Mouse (Mus musculus) forebrain, postnatal 0 days (tissue): ENCODE data around the gene Ugt1a7c. TPM values are rescaled to one million over a fixed set of nuclear protein-coding genes. Genes with fewer than 3 reads are reported as not detected.
"Not testable (repeated sequence)": the region's sequence is repeated elsewhere in the genome, so short reads cannot be mapped to it uniquely, and the experiment has no call there.

Experiments used
- ATAC-seq: fragments of 200-750 bp; cut with Nextera tagmentation; 2 replicates; pipeline ENCODE4 v1.8.0; 2017; ENCODE audit warnings: mild to moderate bottlenecking, moderate library complexity
- DNase-seq: peaks from one replicate; pipeline ENCODE4 v3.0.0-alpha.2; 2015
- H3K27ac ChIP-seq: fragments of 300-500 bp; sonication (generic); 2 replicates; pipeline ENCODE4 v1.5.1; 2014; ENCODE audit warnings: low read depth, mild to moderate bottlenecking, antibody characterized with exemption, low read length, moderate library complexity, mixed read lengths
- H3K27me3 ChIP-seq: fragments of 300-500 bp; sonication (generic); 2 replicates; pipeline ENCODE4 v1.6.1; 2014; ENCODE audit warnings: mild to moderate bottlenecking, low read length, mixed read lengths; ENCODE audit not compliant: insufficient read depth
- H3K36me3 ChIP-seq: fragments of 300-500 bp; sonication (generic); 2 replicates; pipeline ENCODE4 v1.6.1; 2014; ENCODE audit warnings: mild to moderate bottlenecking, moderate library complexity; ENCODE audit not compliant: insufficient read depth
- H3K4me1 ChIP-seq: fragments of 300-500 bp; sonication (generic); 2 replicates; pipeline ENCODE4 v1.6.1; 2014; ENCODE audit warnings: antibody characterized with exemption; ENCODE audit not compliant: insufficient read depth
- H3K4me2 ChIP-seq: fragments of 300-500 bp; sonication (generic); 2 replicates; pipeline ENCODE4 v1.6.1; 2014; ENCODE audit warnings: low read depth, mild to moderate bottlenecking, moderate library complexity
- H3K4me3 ChIP-seq: fragments of 300-500 bp; sonication (generic); 2 replicates; pipeline ENCODE4 v1.5.1; 2014; ENCODE audit warnings: low read depth, low read length, mixed read lengths
- H3K9ac ChIP-seq: fragments of 300-500 bp; sonication (generic); 2 replicates; pipeline ENCODE4 v1.6.1; 2014; ENCODE audit warnings: mild to moderate bottlenecking
- H3K9me3 ChIP-seq: fragments of 300-500 bp; sonication (generic); 2 replicates; pipeline ENCODE4 v1.6.1; 2016; ENCODE audit warnings: low read length
- CTCF ChIP-seq: sonication (generic); IDR thresholded peaks from 2 replicates; pipeline ENCODE4 v1.5.1; 2016; ENCODE audit warnings: antibody characterized with exemption, control low read depth, low read depth
- WGBS: fragments of 180-500 bp; shearing (Covaris S2); extraction: QIAGEN DNeasy Blood & Tissue Kit; methylation state at CpG from one replicate; pipeline ENCODE4 v1.1.7; 2014; 5-methylcytosine and 5-hydroxymethylcytosine counted together
- polyA plus RNA-seq: library from polyadenylated mRNA; unstranded; fragments of >200 nt; fragmentation: Nextera tagmentation; extraction: Ambion mirVana; gene quantifications from 2 replicates; pipeline ENCODE4 v1.2.1, GENCODE M21; 2015
- total RNA-seq: library from RNA; depleted of rRNA; stranded (reverse); fragments of >200 nt; gene quantifications from 2 replicates; pipeline ENCODE4 v1.2.3, GENCODE M21; 2014

The Ugt1a7c gene
- total and polyA plus RNA-seq, 2 experiments from 2014 or later = 1.7 to 1.9 TPM

- DNase-seq (no peak), ATAC-seq (no peak)
- H3K36me3 ChIP-seq = no peaks in the 10 kb centered on the region
- no peak overlapping the region for H3K9ac ChIP-seq
- 94% methylated on average over 3 of the region's 3 CpGs for WGBS
- H3K4me1 ChIP-seq = no peaks in the 10 kb centered on the region
- no peaks in the 10 kb centered on the region for H3K27me3 ChIP-seq
- no peaks in the 10 kb centered on the region for H3K9me3 ChIP-seq
- H3K4me3 ChIP-seq = no peak overlapping the region
- H3K27ac ChIP-seq = no peak overlapping the region
- no peak for TF ChIP-seq CTCF
- H3K4me2 ChIP-seq = no peak overlapping the region
Measured at GRCm38 (mm10) chr1:88137264-88137663, 42.4 kb downstream of the Ugt1a7c start.

GRCm38 (mm10) chr1:88138145-88138544 is 43.3 kb downstream of the Ugt1a7c start:
- no peak for TF ChIP-seq CTCF
- H3K4me1 ChIP-seq = no peaks in the 10 kb centered on the region
- no peak overlapping the region for H3K27ac ChIP-seq
- no peaks in the 10 kb centered on the region for H3K9me3 ChIP-seq
- DNase-seq = no peak
- H3K27me3 ChIP-seq = no peaks in the 10 kb centered on the region
- WGBS = 93% methylated on average over 1 of the region's 1 CpGs
- H3K36me3 ChIP-seq = no peaks in the 10 kb centered on the region
- no peak for ATAC-seq
- no peak overlapping the region for H3K4me2 ChIP-seq
- H3K4me3 ChIP-seq = no peak overlapping the region
- H3K9ac ChIP-seq = no peak overlapping the region

GRCm38 (mm10) chr1:88140492-88140891 is 45.6 kb downstream of the Ugt1a7c start:
- not testable (repeated sequence) for H3K4me2 ChIP-seq, H3K9ac ChIP-seq, H3K9me3 ChIP-seq, H3K4me3 ChIP-seq, H3K36me3 ChIP-seq, H3K27ac ChIP-seq, ATAC-seq, DNase-seq, H3K4me1 ChIP-seq, H3K27me3 ChIP-seq
- 40% methylated on average over 1 of the region's 1 CpGs for WGBS

- not testable (repeated sequence) for H3K4me3 ChIP-seq
- peak; percentile 61 for ATAC-seq
Measured at GRCm38 (mm10) chr1:88143966-88144675, 49.3 kb downstream of the Ugt1a7c start.

GRCm38 (mm10) chr1:88145278-88145677 is 50.4 kb downstream of the Ugt1a7c start:
- not testable (repeated sequence) for H3K36me3 ChIP-seq, H3K4me1 ChIP-seq, H3K9me3 ChIP-seq, H3K27ac ChIP-seq, DNase-seq, ATAC-seq, H3K9ac ChIP-seq, H3K4me3 ChIP-seq, H3K27me3 ChIP-seq, H3K4me2 ChIP-seq
- WGBS = 71% methylated on average over 2 of the region's 2 CpGs
- TF ChIP-seq CTCF = peak; percentile 32

More at GRCm38 (mm10) chr1:88143966-88144675, 49.3 kb downstream of the Ugt1a7c start:
- not testable (repeated sequence) for H3K4me1 ChIP-seq, H3K9me3 ChIP-seq, H3K27me3 ChIP-seq, H3K4me2 ChIP-seq, H3K36me3 ChIP-seq, H3K27ac ChIP-seq, H3K9ac ChIP-seq
- DNase-seq = peak; percentile 24
- peak; percentile 44; the same call in 1 of the 2 replicates for TF ChIP-seq CTCF
- WGBS = 2% methylated on average over 5 of the region's 5 CpGs

GRCm38 (mm10) chr1:88150133-88150532 is 55.3 kb downstream of the Ugt1a7c start:
- H3K27ac ChIP-seq, H3K9ac ChIP-seq, H3K4me2 ChIP-seq, DNase-seq, H3K4me3 ChIP-seq, H3K9me3 ChIP-seq, H3K36me3 ChIP-seq, H3K27me3 ChIP-seq, H3K4me1 ChIP-seq: not testable (repeated sequence)
- peak; percentile 56 for TF ChIP-seq CTCF
- 75% methylated on average over 2 of the region's 2 CpGs for WGBS
- peak; percentile 61; the same call in 1 of the 2 replicates for ATAC-seq

GRCm38 (mm10) chr1:88158430-88158829 is 63.6 kb downstream of the Ugt1a7c start:
- ATAC-seq (no peak), DNase-seq (no peak)
- Histone ChIP-seq H3K4me2 (no peak overlapping the region), H3K4me1 (no peaks in the 10 kb centered on the region), H3K27me3 (no peaks in the 10 kb centered on the region), H3K36me3 (no peaks in the 10 kb centered on the region), H3K27ac (no peak overlapping the region), H3K9ac (no peak overlapping the region), H3K4me3 (no peak overlapping the region), H3K9me3 (no peaks in the 10 kb centered on the region)
- TF ChIP-seq CTCF = no peak
- whole genome bisulfite sequencing = 87% methylated on average over 2 of the region's 2 CpGs
